Mouse (Mus musculus): ENCODE measurements around the gene Dennd5a. TPM values are rescaled to one million over a fixed set of nuclear protein-coding genes. Genes with fewer than 3 reads are reported as not detected.
A peak's percentile ranks its signal among the peaks of the same experiment; 100 is the strongest.

Dennd5a gene
- polyA plus RNA-seq, 1 experiment from 2014 or later, result 51.3 TPM

DNA sequence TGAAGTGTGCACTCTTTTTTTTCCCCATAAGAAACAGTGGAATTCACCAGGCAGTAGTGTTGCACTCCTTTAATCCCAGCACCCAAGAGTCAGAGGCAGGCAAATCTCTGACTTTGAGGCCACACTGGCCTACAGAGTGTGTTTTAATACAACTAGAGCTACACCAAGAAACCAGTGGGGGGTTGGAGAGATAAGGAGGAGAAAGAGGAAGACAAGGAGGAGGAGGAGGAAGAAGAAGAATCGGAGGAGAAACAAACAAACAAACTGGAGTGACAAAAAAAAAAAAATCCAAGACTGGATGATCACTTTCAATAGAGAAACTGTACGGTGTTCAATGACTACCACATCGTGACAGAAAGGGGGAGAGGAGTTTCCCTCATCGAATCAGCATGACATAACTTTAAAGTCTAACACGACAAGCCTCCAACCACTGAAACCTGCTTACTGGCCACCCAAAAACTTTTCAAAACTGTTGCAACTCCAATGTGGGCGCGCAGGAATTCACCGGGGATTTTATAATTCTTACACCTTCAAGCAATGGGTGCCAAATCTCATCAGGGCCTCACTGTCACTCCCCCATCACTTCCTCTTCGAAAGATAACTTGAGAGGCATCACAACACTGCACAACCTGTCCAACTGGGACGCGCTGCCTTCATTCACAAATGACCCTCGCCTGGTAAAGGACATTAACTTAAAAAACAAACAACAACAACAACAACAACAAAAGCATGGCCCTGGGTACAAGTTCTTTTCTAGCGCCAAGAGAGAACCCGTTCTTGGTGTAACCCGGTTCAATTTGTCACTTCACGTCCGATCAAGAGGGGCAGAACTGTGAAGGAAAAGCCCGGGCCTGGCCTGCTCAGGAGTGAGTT is 1.2 kb downstream of the Dennd5a start:
- H3K4me2 ChIP-seq (replicated peaks; ENCODE audit: low read depth, low read length), result peak overlapping the region; percentile 72
- H3K27me3 ChIP-seq (ENCODE audit: control insufficient read depth, insufficient read depth, low read length), result no peaks in the 10 kb centered on the region
- no peak for ATAC-seq (ENCODE audit: insufficient number of reproducible peaks, insufficient read depth, low FRiP score, low read depth)
- H3K9me3 ChIP-seq (ENCODE audit: control insufficient read depth, low read depth, low read length), result no peaks in the 10 kb centered on the region
- peak overlapping the region; percentile 74; the same call in 1 of the 2 replicates for H3K27ac ChIP-seq (ENCODE audit: low read length)
- peaks cover 11% of the 10 kb centered on the region; the same call in 1 of the 2 replicates for H3K4me1 ChIP-seq (ENCODE audit: control insufficient read depth, insufficient read depth, low read length)
- H3K36me3 ChIP-seq (ENCODE audit: control insufficient read depth, insufficient read depth, low read length), result no peaks in the 10 kb centered on the region
- 5% methylated on average over 18 of the region's 18 CpGs for WGBS
- H3K4me3 ChIP-seq (ENCODE audit: low read depth, low read length), result peak overlapping the region; percentile 63
- peak overlapping the region; percentile 86 for H3K9ac ChIP-seq (replicated peaks; ENCODE audit: low read depth, low read length)

DNA sequence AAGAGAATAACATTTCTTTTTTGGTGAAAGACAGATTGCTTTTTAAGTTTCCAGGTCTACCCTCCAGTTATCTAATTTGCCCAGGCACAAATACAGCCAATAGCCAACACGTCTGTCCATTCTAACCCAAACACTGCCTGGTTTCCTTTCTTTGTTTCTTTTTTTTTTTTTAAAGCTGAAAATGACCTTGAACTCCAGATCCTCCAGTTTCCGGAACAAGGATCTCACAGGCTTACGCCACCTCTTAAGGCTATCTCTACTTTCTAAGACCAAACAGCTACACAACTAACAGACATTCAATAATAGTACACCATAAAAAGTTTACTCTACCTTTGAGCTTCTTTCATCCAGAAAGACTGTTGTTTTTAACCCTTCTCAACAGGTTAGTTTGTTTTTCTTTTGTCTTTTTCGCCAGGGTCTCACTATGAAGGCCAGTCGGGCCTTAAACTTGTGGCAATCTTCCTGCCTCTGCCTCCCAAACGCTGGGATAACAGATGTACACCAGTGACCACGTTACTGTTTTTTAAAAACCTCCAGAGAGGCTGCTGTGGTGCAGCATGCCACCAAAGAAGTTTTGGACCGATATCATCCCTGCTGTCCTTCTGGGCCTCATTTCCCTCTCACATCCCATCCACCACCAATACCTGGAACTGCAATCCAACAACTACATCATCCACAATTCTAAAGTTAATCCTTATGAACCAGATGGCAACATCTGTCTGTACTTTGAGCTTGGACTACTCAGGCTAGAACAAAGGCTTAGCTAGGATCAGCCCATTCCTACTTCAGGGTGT is 2.1 kb downstream of the Dennd5a start:
- Histone ChIP-seq H3K27me3 (ENCODE audit: control insufficient read depth, insufficient read depth, low read length) (no peaks in the 10 kb centered on the region), H3K9me3 (ENCODE audit: control insufficient read depth, low read depth, low read length) (no peaks in the 10 kb centered on the region), H3K4me1 (ENCODE audit: control insufficient read depth, insufficient read depth, low read length) (peaks cover 11% of the 10 kb centered on the region; the same call in 1 of the 2 replicates), H3K4me2 (replicated peaks; ENCODE audit: low read depth, low read length) (peak overlapping the region; percentile 72), H3K36me3 (ENCODE audit: control insufficient read depth, insufficient read depth, low read length) (no peaks in the 10 kb centered on the region), H3K4me3 (ENCODE audit: low read depth, low read length) (peak overlapping the region; percentile 63), H3K27ac (ENCODE audit: low read length) (no peak overlapping the region), H3K9ac (replicated peaks; ENCODE audit: low read depth, low read length) (peak overlapping the region; percentile 18; the same call in 1 of the 2 replicates)
- no peak for ATAC-seq (ENCODE audit: insufficient number of reproducible peaks, insufficient read depth, low FRiP score, low read depth)
- WGBS, result 74% methylated on average over 8 of the region's 8 CpGs

DNA sequence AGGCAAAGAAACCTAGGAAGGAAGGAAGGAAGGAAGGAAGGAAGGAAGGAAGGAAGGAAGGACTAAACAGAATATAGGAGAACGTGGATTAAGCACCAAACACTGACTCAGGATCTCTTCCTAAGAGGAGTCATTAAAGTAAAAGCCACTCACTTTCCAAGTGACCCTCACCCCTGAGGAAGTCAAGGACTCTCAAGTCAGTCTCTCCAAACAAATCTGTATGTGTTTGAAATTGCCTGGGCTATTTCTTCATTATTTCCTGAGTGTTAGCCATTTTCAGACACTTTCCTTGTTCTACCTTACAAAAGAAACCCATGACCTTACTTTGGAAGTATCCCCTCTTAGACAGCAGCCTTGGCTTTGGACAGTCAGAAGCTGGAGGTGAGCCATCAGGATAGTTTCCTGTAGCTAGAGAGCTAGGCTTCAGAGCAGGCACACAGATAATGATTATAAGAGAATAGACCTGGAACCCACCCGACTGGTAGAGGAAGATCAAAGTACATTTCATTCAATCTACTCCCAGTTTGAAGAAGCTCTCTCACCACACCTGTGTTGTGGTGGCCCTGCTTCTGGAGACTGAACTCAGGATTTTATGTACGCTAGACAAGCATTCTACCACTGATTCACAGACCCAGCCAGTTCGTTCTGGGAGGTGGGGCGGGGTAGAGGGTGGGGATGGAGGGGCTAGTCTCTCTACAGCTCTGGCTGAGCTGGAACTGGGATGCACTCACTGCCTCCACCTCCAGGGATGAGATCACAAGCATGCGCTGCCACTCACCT is 5.5 kb downstream of the Dennd5a start:
- Histone ChIP-seq H3K27ac (ENCODE audit: low read length) (no peak overlapping the region), H3K9ac (replicated peaks; ENCODE audit: low read depth, low read length) (no peak overlapping the region), H3K4me1 (ENCODE audit: control insufficient read depth, insufficient read depth, low read length) (peaks cover 5% of the 10 kb centered on the region; the same call in 1 of the 2 replicates), H3K4me2 (replicated peaks; ENCODE audit: low read depth, low read length) (no peak overlapping the region), H3K27me3 (ENCODE audit: control insufficient read depth, insufficient read depth, low read length) (no peaks in the 10 kb centered on the region), H3K4me3 (ENCODE audit: low read depth, low read length) (no peak overlapping the region), H3K36me3 (ENCODE audit: control insufficient read depth, insufficient read depth, low read length) (no peaks in the 10 kb centered on the region), H3K9me3 (ENCODE audit: control insufficient read depth, low read depth, low read length) (no peaks in the 10 kb centered on the region)
- WGBS, result 49% methylated on average over 6 of the region's 6 CpGs
- ATAC-seq (ENCODE audit: insufficient number of reproducible peaks, insufficient read depth, low FRiP score, low read depth), result no peak

DNA sequence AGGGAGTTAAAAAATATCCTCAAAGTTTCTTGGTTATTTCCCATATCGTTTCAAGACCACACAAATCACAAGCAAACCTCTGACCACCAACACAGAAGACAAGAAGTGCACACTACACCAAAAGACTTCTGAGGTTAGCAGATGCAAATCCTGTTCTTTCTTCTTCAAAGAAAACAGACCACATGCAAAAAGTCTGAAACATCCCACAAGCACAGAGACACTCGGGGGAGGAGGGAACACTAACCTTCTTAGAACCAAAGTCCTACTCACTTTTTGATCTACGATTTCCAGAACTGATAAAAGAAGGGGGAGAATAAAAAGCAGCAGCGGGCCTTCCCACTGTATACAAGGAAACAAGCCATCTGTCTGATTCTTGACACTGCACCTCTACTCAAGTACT is 9.0 kb downstream of the Dennd5a start:
- WGBS, result 71% methylated on average over 4 of the region's 4 CpGs
- H3K9me3 ChIP-seq (ENCODE audit: control insufficient read depth, low read depth, low read length), result no peaks in the 10 kb centered on the region
- no peak overlapping the region for H3K4me3 ChIP-seq (ENCODE audit: low read depth, low read length)
- H3K9ac ChIP-seq (replicated peaks; ENCODE audit: low read depth, low read length), result no peak overlapping the region
- H3K36me3 ChIP-seq (ENCODE audit: control insufficient read depth, insufficient read depth, low read length), result no peaks in the 10 kb centered on the region
- ATAC-seq (ENCODE audit: insufficient number of reproducible peaks, insufficient read depth, low FRiP score, low read depth), result no peak
- H3K4me1 ChIP-seq (ENCODE audit: control insufficient read depth, insufficient read depth, low read length), result no peaks in the 10 kb centered on the region; the same call in 1 of the 2 replicates
- H3K27ac ChIP-seq (ENCODE audit: low read length), result no peak overlapping the region
- no peaks in the 10 kb centered on the region for H3K27me3 ChIP-seq (ENCODE audit: control insufficient read depth, insufficient read depth, low read length)
- no peak overlapping the region for H3K4me2 ChIP-seq (replicated peaks; ENCODE audit: low read depth, low read length)

DNA sequence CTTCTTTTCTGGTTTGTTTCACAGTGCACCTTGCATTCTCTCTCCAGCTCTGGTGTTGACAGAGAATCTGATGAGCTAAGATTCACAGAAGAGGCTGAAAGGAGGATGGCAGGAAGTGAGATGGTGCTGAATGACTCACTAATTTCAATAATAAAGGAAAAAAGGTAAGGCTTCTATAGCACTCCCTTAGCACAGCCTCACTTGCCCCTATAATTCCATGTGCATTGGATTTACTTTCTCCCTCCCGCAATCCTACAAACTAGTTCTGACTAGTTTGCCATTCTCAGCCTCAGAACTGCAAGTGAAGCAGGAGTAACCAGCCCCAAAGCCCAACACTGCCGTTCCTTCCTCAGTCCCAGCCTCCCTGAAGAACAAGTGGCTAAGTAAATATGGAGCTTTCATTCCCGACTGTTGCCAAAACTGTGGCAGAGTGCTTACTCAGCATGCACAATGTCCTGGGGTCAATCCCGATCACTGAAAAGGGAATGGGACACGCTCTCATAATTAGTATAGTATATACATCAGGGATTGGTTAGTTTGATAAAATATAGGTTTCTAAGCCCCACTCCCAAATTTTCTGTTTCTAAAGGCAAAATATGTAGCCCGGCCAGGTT is 15.7 kb downstream of the Dennd5a start:
- no peak overlapping the region; the same call in 1 of the 2 replicates for H3K27ac ChIP-seq (ENCODE audit: low read length)
- no peaks in the 10 kb centered on the region for H3K36me3 ChIP-seq (ENCODE audit: control insufficient read depth, insufficient read depth, low read length)
- no peaks in the 10 kb centered on the region for H3K9me3 ChIP-seq (ENCODE audit: control insufficient read depth, low read depth, low read length)
- H3K9ac ChIP-seq (replicated peaks; ENCODE audit: low read depth, low read length), result no peak overlapping the region
- H3K4me3 ChIP-seq (ENCODE audit: low read depth, low read length), result no peak overlapping the region
- 51% methylated on average over 6 of the region's 6 CpGs for WGBS
- no peak overlapping the region for H3K4me2 ChIP-seq (replicated peaks; ENCODE audit: low read depth, low read length)
- peaks cover 3% of the 10 kb centered on the region; the same call in 1 of the 2 replicates for H3K4me1 ChIP-seq (ENCODE audit: control insufficient read depth, insufficient read depth, low read length)
- ATAC-seq (ENCODE audit: insufficient number of reproducible peaks, insufficient read depth, low FRiP score, low read depth), result 0 out of 2 replicates have a peak, but pooled peaks have one; percentile 23
- no peaks in the 10 kb centered on the region for H3K27me3 ChIP-seq (ENCODE audit: control insufficient read depth, insufficient read depth, low read length)

DNA sequence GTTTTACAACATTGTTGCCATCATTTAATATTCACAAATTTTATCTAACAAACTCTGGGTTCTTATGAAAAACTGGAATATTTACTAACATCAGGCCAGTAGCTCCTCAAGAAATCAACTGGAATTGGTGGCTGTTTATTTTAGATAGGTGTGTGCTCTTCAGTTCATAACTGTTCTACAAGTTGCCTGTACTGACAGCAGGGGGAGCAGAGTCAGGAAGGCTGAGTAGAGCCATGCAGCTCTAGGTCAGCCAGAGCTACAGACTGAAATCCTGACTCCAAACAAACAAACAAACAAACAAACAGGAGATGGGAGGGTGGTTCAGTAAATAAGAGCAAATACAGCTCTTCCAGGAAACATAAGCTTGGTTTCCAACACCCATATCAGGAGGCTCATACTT is 30.6 kb downstream of the Dennd5a start:
- peaks cover 28% of the 10 kb centered on the region for H3K36me3 ChIP-seq (ENCODE audit: control insufficient read depth, insufficient read depth, low read length)
- H3K4me2 ChIP-seq (replicated peaks; ENCODE audit: low read depth, low read length), result no peak overlapping the region
- H3K4me1 ChIP-seq (ENCODE audit: control insufficient read depth, insufficient read depth, low read length), result no peaks in the 10 kb centered on the region
- no peak overlapping the region for H3K4me3 ChIP-seq (ENCODE audit: low read depth, low read length)
- H3K27me3 ChIP-seq (ENCODE audit: control insufficient read depth, insufficient read depth, low read length), result no peaks in the 10 kb centered on the region
- no peak overlapping the region for H3K27ac ChIP-seq (ENCODE audit: low read length)
- H3K9me3 ChIP-seq (ENCODE audit: control insufficient read depth, low read depth, low read length), result no peaks in the 10 kb centered on the region
- ATAC-seq (ENCODE audit: insufficient number of reproducible peaks, insufficient read depth, low FRiP score, low read depth), result no peak
- no peak overlapping the region for H3K9ac ChIP-seq (replicated peaks; ENCODE audit: low read depth, low read length)

DNA sequence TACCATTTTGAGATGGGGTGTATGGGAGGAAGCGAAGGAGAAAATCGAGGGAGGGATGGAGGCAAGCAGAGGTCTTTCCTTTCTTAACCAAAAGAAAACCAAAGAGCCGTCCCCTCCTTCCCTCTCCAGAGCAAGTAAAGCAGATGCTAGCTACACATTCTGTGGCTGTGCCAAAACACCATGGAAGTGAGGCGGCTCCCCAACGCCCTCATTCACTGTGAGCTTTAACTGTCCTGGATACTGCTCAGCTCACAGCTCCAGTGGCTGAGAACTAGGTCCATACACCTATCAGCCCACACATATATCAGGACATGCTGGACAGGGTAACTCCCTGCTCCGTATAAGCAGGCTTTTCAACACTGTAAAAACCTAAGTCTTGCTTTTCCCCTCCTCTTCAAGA is 31.9 kb downstream of the Dennd5a start:
- H3K4me3 ChIP-seq (ENCODE audit: low read depth, low read length), result no peak overlapping the region
- ATAC-seq (ENCODE audit: insufficient number of reproducible peaks, insufficient read depth, low FRiP score, low read depth), result no peak
- no peaks in the 10 kb centered on the region for H3K9me3 ChIP-seq (ENCODE audit: control insufficient read depth, low read depth, low read length)
- H3K9ac ChIP-seq (replicated peaks; ENCODE audit: low read depth, low read length), result no peak overlapping the region
- H3K27me3 ChIP-seq (ENCODE audit: control insufficient read depth, insufficient read depth, low read length), result no peaks in the 10 kb centered on the region
- 87% methylated on average over 6 of the region's 6 CpGs for WGBS
- H3K4me1 ChIP-seq (ENCODE audit: control insufficient read depth, insufficient read depth, low read length), result no peaks in the 10 kb centered on the region
- peaks cover 23% of the 10 kb centered on the region; the same call in 1 of the 2 replicates for H3K36me3 ChIP-seq (ENCODE audit: control insufficient read depth, insufficient read depth, low read length)
- no peak overlapping the region for H3K27ac ChIP-seq (ENCODE audit: low read length)
- no peak overlapping the region for H3K4me2 ChIP-seq (replicated peaks; ENCODE audit: low read depth, low read length)
